Mouse (Mus musculus): ENCODE data around the gene Hamp. TPM values are rescaled to one million over a fixed set of nuclear protein-coding genes. Genes with fewer than 3 reads are reported as not detected.
"Not testable (repeated sequence)": the region's sequence is repeated elsewhere in the genome, so short reads cannot be mapped to it uniquely, and the experiment has no call there.

Gene Hamp
- polyA plus RNA-seq, 1 experiment from 2014 or later = not detected

GRCm38 (mm10) chr7:30952441-30953265 lies 8.8 kb upstream of the Hamp start:
- Histone ChIP-seq H3K36me3 (ENCODE audit: control insufficient read depth, insufficient read depth) (peaks cover 44% of the 10 kb centered on the region), H3K9ac (ENCODE audit: low read length) (no peak overlapping the region), H3K4me1 (ENCODE audit: control insufficient read depth, insufficient read depth, low read length) (peaks cover 7% of the 10 kb centered on the region), H3K4me2 (ENCODE audit: low read depth, low read length) (no peak overlapping the region), H3K9me3 (replicated peaks; ENCODE audit: control insufficient read depth, low read length) (no peaks in the 10 kb centered on the region), H3K27me3 (ENCODE audit: control insufficient read depth, insufficient read depth, low read length) (no peaks in the 10 kb centered on the region), H3K27ac (ENCODE audit: low read length) (no peak overlapping the region), H3K4me3 (ENCODE audit: low read length) (no peak overlapping the region)
- ATAC-seq (replicated peaks; ENCODE audit: extremely low read depth, insufficient read depth, low FRiP score) = no peak
- WGBS = 93% methylated on average over 16 of the region's 16 CpGs

- not testable (repeated sequence) for H3K4me3 ChIP-seq (ENCODE audit: low read length)
Observed at GRCm38 (mm10) chr7:30949902-30950301, 6.1 kb upstream of the Hamp start.

GRCm38 (mm10) chr7:30945876-30946275 lies 2.0 kb upstream of the Hamp start:
- peaks cover 13% of the 10 kb centered on the region for H3K36me3 ChIP-seq (ENCODE audit: control insufficient read depth, insufficient read depth)
- H3K4me1 ChIP-seq (ENCODE audit: control insufficient read depth, insufficient read depth, low read length) = no peaks in the 10 kb centered on the region
- H3K9ac ChIP-seq (ENCODE audit: low read length) = no peak overlapping the region
- H3K9me3 ChIP-seq (replicated peaks; ENCODE audit: control insufficient read depth, low read length) = no peaks in the 10 kb centered on the region
- no peak overlapping the region for H3K27ac ChIP-seq (ENCODE audit: low read length)
- H3K4me3 ChIP-seq (ENCODE audit: low read length) = no peak overlapping the region
- no peaks in the 10 kb centered on the region for H3K27me3 ChIP-seq (ENCODE audit: control insufficient read depth, insufficient read depth, low read length)
- ATAC-seq (replicated peaks; ENCODE audit: extremely low read depth, insufficient read depth, low FRiP score) = no peak
- WGBS = 95% methylated on average over 7 of the region's 7 CpGs
- H3K4me2 ChIP-seq (ENCODE audit: low read depth, low read length) = no peak overlapping the region

More at GRCm38 (mm10) chr7:30949902-30950301, 6.1 kb upstream of the Hamp start:
- not testable (repeated sequence) for H3K4me1 ChIP-seq (ENCODE audit: control insufficient read depth, insufficient read depth, low read length); ATAC-seq (replicated peaks; ENCODE audit: extremely low read depth, insufficient read depth, low FRiP score); H3K27ac ChIP-seq (ENCODE audit: low read length); H3K4me2 ChIP-seq (ENCODE audit: low read depth, low read length); H3K9ac ChIP-seq (ENCODE audit: low read length); H3K9me3 ChIP-seq (replicated peaks; ENCODE audit: control insufficient read depth, low read length); H3K27me3 ChIP-seq (ENCODE audit: control insufficient read depth, insufficient read depth, low read length)
- H3K36me3 ChIP-seq (ENCODE audit: control insufficient read depth, insufficient read depth) = peaks cover 44% of the 10 kb centered on the region
- WGBS = 82% methylated on average over 3 of the region's 3 CpGs

- H3K9ac ChIP-seq (ENCODE audit: low read length); H3K9me3 ChIP-seq (replicated peaks; ENCODE audit: control insufficient read depth, low read length); H3K27ac ChIP-seq (ENCODE audit: low read length); H3K4me2 ChIP-seq (ENCODE audit: low read depth, low read length); H3K4me3 ChIP-seq (ENCODE audit: low read length); H3K27me3 ChIP-seq (ENCODE audit: control insufficient read depth, insufficient read depth, low read length); H3K4me1 ChIP-seq (ENCODE audit: control insufficient read depth, insufficient read depth, low read length); ATAC-seq (replicated peaks; ENCODE audit: extremely low read depth, insufficient read depth, low FRiP score): not testable (repeated sequence)
- H3K36me3 ChIP-seq (ENCODE audit: control insufficient read depth, insufficient read depth) = peaks cover 12% of the 10 kb centered on the region
- 81% methylated on average over 7 of the region's 7 CpGs for WGBS
Observed at GRCm38 (mm10) chr7:30945466-30945865, 1.6 kb upstream of the Hamp start.

- H3K9ac ChIP-seq (ENCODE audit: low read length); H3K4me3 ChIP-seq (ENCODE audit: low read length); H3K4me1 ChIP-seq (ENCODE audit: control insufficient read depth, insufficient read depth, low read length); H3K36me3 ChIP-seq (ENCODE audit: control insufficient read depth, insufficient read depth); H3K27me3 ChIP-seq (ENCODE audit: control insufficient read depth, insufficient read depth, low read length); H3K4me2 ChIP-seq (ENCODE audit: low read depth, low read length); H3K27ac ChIP-seq (ENCODE audit: low read length); ATAC-seq (replicated peaks; ENCODE audit: extremely low read depth, insufficient read depth, low FRiP score); H3K9me3 ChIP-seq (replicated peaks; ENCODE audit: control insufficient read depth, low read length): not testable (repeated sequence)
- WGBS = 57% methylated on average over 2 of the region's 2 CpGs
Observed at GRCm38 (mm10) chr7:30944706-30945105, 874 bp upstream of the Hamp start.

- not testable (repeated sequence) for H3K36me3 ChIP-seq (ENCODE audit: control insufficient read depth, insufficient read depth); H3K4me3 ChIP-seq (ENCODE audit: low read length); H3K9ac ChIP-seq (ENCODE audit: low read length); H3K27me3 ChIP-seq (ENCODE audit: control insufficient read depth, insufficient read depth, low read length); H3K4me1 ChIP-seq (ENCODE audit: control insufficient read depth, insufficient read depth, low read length); ATAC-seq (replicated peaks; ENCODE audit: extremely low read depth, insufficient read depth, low FRiP score); H3K9me3 ChIP-seq (replicated peaks; ENCODE audit: control insufficient read depth, low read length); H3K27ac ChIP-seq (ENCODE audit: low read length); H3K4me2 ChIP-seq (ENCODE audit: low read depth, low read length)
- 60% methylated on average over 2 of the region's 3 CpGs for WGBS
Observed at GRCm38 (mm10) chr7:30942365-30942764, 1.5 kb downstream of the Hamp start.

- WGBS = 57% methylated on average over 1 of the region's 1 CpGs
- not testable (repeated sequence) for H3K4me2 ChIP-seq (ENCODE audit: low read depth, low read length); H3K36me3 ChIP-seq (ENCODE audit: control insufficient read depth, insufficient read depth); H3K27ac ChIP-seq (ENCODE audit: low read length); H3K27me3 ChIP-seq (ENCODE audit: control insufficient read depth, insufficient read depth, low read length); H3K9me3 ChIP-seq (replicated peaks; ENCODE audit: control insufficient read depth, low read length); H3K4me1 ChIP-seq (ENCODE audit: control insufficient read depth, insufficient read depth, low read length); H3K4me3 ChIP-seq (ENCODE audit: low read length); ATAC-seq (replicated peaks; ENCODE audit: extremely low read depth, insufficient read depth, low FRiP score); H3K9ac ChIP-seq (ENCODE audit: low read length)
Observed at GRCm38 (mm10) chr7:30940070-30940469, 3.8 kb downstream of the Hamp start.

- not testable (repeated sequence) for ATAC-seq (replicated peaks; ENCODE audit: extremely low read depth, insufficient read depth, low FRiP score); H3K4me3 ChIP-seq (ENCODE audit: low read length); H3K4me2 ChIP-seq (ENCODE audit: low read depth, low read length); H3K4me1 ChIP-seq (ENCODE audit: control insufficient read depth, insufficient read depth, low read length); H3K36me3 ChIP-seq (ENCODE audit: control insufficient read depth, insufficient read depth); H3K9ac ChIP-seq (ENCODE audit: low read length); H3K27ac ChIP-seq (ENCODE audit: low read length); H3K27me3 ChIP-seq (ENCODE audit: control insufficient read depth, insufficient read depth, low read length); H3K9me3 ChIP-seq (replicated peaks; ENCODE audit: control insufficient read depth, low read length)
- WGBS = 65% methylated on average over 6 of the region's 6 CpGs
Observed at GRCm38 (mm10) chr7:30935422-30936099, 8.3 kb downstream of the Hamp start.

GRCm38 (mm10) chr7:30924581-30924980 lies 19.3 kb downstream of the Hamp start, which contains the start of gene Hamp2:
TSS of gene Hamp2 (minus strand) at chr7:30924681.
- H3K4me2 ChIP-seq (ENCODE audit: low read depth, low read length); H3K4me1 ChIP-seq (ENCODE audit: control insufficient read depth, insufficient read depth, low read length); H3K9me3 ChIP-seq (replicated peaks; ENCODE audit: control insufficient read depth, low read length); ATAC-seq (replicated peaks; ENCODE audit: extremely low read depth, insufficient read depth, low FRiP score); H3K27me3 ChIP-seq (ENCODE audit: control insufficient read depth, insufficient read depth, low read length); H3K36me3 ChIP-seq (ENCODE audit: control insufficient read depth, insufficient read depth); H3K9ac ChIP-seq (ENCODE audit: low read length); H3K27ac ChIP-seq (ENCODE audit: low read length); H3K4me3 ChIP-seq (ENCODE audit: low read length): not testable (repeated sequence)
- WGBS = 62% methylated on average over 2 of the region's 2 CpGs
